Mouse (Mus musculus) NIH3T3 (cell line): Measurements from ENCODE around the gene Pmis2.

ENCODE experiments used
- DNase-seq: peaks from one replicate; pipeline ENCODE4 v3.0.0-alpha.2; 2012; ENCODE audit warnings: low read depth

Pmis2 gene

GRCm38 (mm10) chr7:30633762-30634412 lies 37.5 kb downstream of the Pmis2 start:
- DNase-seq, result no peak

- no peak for DNase-seq
These were observed 42.4 kb downstream of the Pmis2 start for GRCm38 (mm10) chr7:30629013-30629412.

- no peak for DNase-seq
These were observed 44.8 kb downstream of the Pmis2 start for GRCm38 (mm10) chr7:30626647-30627046.

- DNase-seq, result peak; percentile 96
These were observed 45.6 kb downstream of the Pmis2 start, which contains the start of gene Cox6b1 for GRCm38 (mm10) chr7:30625530-30626384. Gene Cox6b1, minus strand, starts transcription at chr7:30626151.
